Mouse (Mus musculus) C2C12 (cell line): Measurements from ENCODE around the gene Lhfpl3. TPM values are rescaled to one million over a fixed set of nuclear protein-coding genes. Genes with fewer than 3 reads are reported as not detected.

Experiments
- H3K27me3 ChIP-seq: one replicate; pipeline ENCODE4 v1.6.1; 2011; ENCODE audit not compliant: control insufficient read depth, insufficient read depth, insufficient read length
- H3K36me3 ChIP-seq: one replicate; pipeline ENCODE4 v1.6.1; 2011; ENCODE audit not compliant: control insufficient read depth, insufficient read depth
- H3K4me3 ChIP-seq: one replicate; pipeline ENCODE4 v1.5.1; 2011; ENCODE audit warnings: mild to moderate bottlenecking, control low read depth; ENCODE audit not compliant: poor library complexity, insufficient read depth, severe bottlenecking
- H3K79me2 ChIP-seq: one replicate; pipeline ENCODE4 v1.6.1; 2011; ENCODE audit not compliant: control insufficient read depth, insufficient read depth
- H3K79me3 ChIP-seq: one replicate; pipeline ENCODE4 v1.6.1; 2011; ENCODE audit warnings: low read depth, control low read depth
- H3ac ChIP-seq: one replicate; pipeline ENCODE3; 2011; ENCODE audit warnings: low read depth; ENCODE audit not compliant: control insufficient read depth, insufficient read length
- CEBPB ChIP-seq: IDR thresholded peaks from one replicate; pipeline ENCODE4 v1.6.1; 2011; ENCODE audit warnings: low read depth, mild to moderate bottlenecking, control low read depth, moderate library complexity
- CTCF ChIP-seq: IDR thresholded peaks from one replicate; pipeline ENCODE4 v1.5.1; 2011; ENCODE audit not compliant: control insufficient read depth, insufficient read depth, insufficient read length
- FOSL1 ChIP-seq: IDR thresholded peaks from one replicate; pipeline ENCODE4 v1.8.0; 2011; ENCODE audit warnings: mild to moderate bottlenecking, low read length; ENCODE audit not compliant: poor library complexity, insufficient read depth, severe bottlenecking
- MAX ChIP-seq: IDR thresholded peaks from one replicate; pipeline ENCODE4 v1.6.1; 2011; ENCODE audit warnings: mild to moderate bottlenecking, control low read depth
- MYOD1 ChIP-seq: IDR thresholded peaks from one replicate; pipeline ENCODE4 v1.6.1; 2011; ENCODE audit warnings: low read depth; ENCODE audit not compliant: control insufficient read depth, insufficient read length
- MYOG ChIP-seq: IDR thresholded peaks from one replicate; pipeline ENCODE4 v1.6.1; 2011; ENCODE audit not compliant: control insufficient read depth, insufficient read length; ENCODE audit errors: extremely low read depth
- USF1 ChIP-seq: IDR thresholded peaks from one replicate; pipeline ENCODE4 v1.6.1; 2011; ENCODE audit warnings: low read depth, mild to moderate bottlenecking, control low read depth, moderate library complexity
- polyA plus RNA-seq: library from polyadenylated mRNA; unstranded; fragments of >200 nt; fragmentation: generic; extraction: Trizol; gene quantifications from one replicate; pipeline ENCODE4 v1.2.1, GENCODE M21; 2012; ENCODE audit warnings: missing spikeins

Lhfpl3 gene
- polyA plus RNA-seq, 1 experiment = not detected

- H3K4me3 ChIP-seq = no peak overlapping the region
- H3K79me3 ChIP-seq = no peaks in the 10 kb centered on the region
- no peak for TF ChIP-seq FOSL1
- no peak for TF ChIP-seq MAX
- TF ChIP-seq USF1 = no peak
- TF ChIP-seq MYOG = no peak
- TF ChIP-seq CTCF = no peak
- TF ChIP-seq CEBPB = no peak
- TF ChIP-seq MYOD1 = no peak
- H3ac ChIP-seq = no peak overlapping the region
- H3K36me3 ChIP-seq = no peaks in the 10 kb centered on the region
- no peaks in the 10 kb centered on the region for H3K27me3 ChIP-seq
- no peaks in the 10 kb centered on the region for H3K79me2 ChIP-seq
Observed at GRCm38 (mm10) chr5:22856480-22856879, 110.6 kb downstream of the Lhfpl3 start.

- Histone ChIP-seq H3K79me3 (no peaks in the 10 kb centered on the region), H3K27me3 (no peaks in the 10 kb centered on the region), H3K36me3 (no peaks in the 10 kb centered on the region), H3K79me2 (no peaks in the 10 kb centered on the region), H3ac (no peak overlapping the region), H3K4me3 (no peak overlapping the region)
- TF ChIP-seq MYOD1 (no peak), CEBPB (no peak), FOSL1 (no peak), MYOG (no peak), USF1 (no peak), MAX (no peak), CTCF (no peak)
Observed at GRCm38 (mm10) chr5:22861399-22861798, 115.5 kb downstream of the Lhfpl3 start.

- no peak for TF ChIP-seq CTCF
- TF ChIP-seq MYOD1 = no peak
- no peak for TF ChIP-seq FOSL1
- no peak for TF ChIP-seq MAX
- no peak for TF ChIP-seq USF1
- TF ChIP-seq CEBPB = no peak
- TF ChIP-seq MYOG = no peak
- no peak overlapping the region for H3ac ChIP-seq
- H3K4me3 ChIP-seq = no peak overlapping the region
- no peaks in the 10 kb centered on the region for H3K79me2 ChIP-seq
- no peaks in the 10 kb centered on the region for H3K79me3 ChIP-seq
- H3K36me3 ChIP-seq = no peaks in the 10 kb centered on the region
- no peaks in the 10 kb centered on the region for H3K27me3 ChIP-seq
Observed at GRCm38 (mm10) chr5:22869031-22869430, 123.2 kb downstream of the Lhfpl3 start.

GRCm38 (mm10) chr5:22872417-22872816 is 126.6 kb downstream of the Lhfpl3 start:
- H3K27me3 ChIP-seq = no peaks in the 10 kb centered on the region
- no peak overlapping the region for H3ac ChIP-seq
- no peak overlapping the region for H3K4me3 ChIP-seq
- TF ChIP-seq CTCF = no peak
- TF ChIP-seq USF1 = no peak
- TF ChIP-seq MYOD1 = no peak
- no peak for TF ChIP-seq MAX
- TF ChIP-seq CEBPB = no peak
- TF ChIP-seq MYOG = no peak
- no peak for TF ChIP-seq FOSL1
- no peaks in the 10 kb centered on the region for H3K79me3 ChIP-seq
- no peaks in the 10 kb centered on the region for H3K79me2 ChIP-seq
- H3K36me3 ChIP-seq = no peaks in the 10 kb centered on the region

- Histone ChIP-seq H3K36me3 (no peaks in the 10 kb centered on the region), H3K79me2 (no peaks in the 10 kb centered on the region), H3K27me3 (no peaks in the 10 kb centered on the region), H3K79me3 (no peaks in the 10 kb centered on the region), H3ac (no peak overlapping the region), H3K4me3 (no peak overlapping the region)
- TF ChIP-seq FOSL1 = no peak
- TF ChIP-seq MYOD1 = no peak
- no peak for TF ChIP-seq CTCF
- no peak for TF ChIP-seq MYOG
- TF ChIP-seq CEBPB = no peak
- TF ChIP-seq MAX = no peak
- no peak for TF ChIP-seq USF1
Observed at GRCm38 (mm10) chr5:22888345-22888744, 142.5 kb downstream of the Lhfpl3 start.

- no peaks in the 10 kb centered on the region for H3K36me3 ChIP-seq
- H3K79me2 ChIP-seq = no peaks in the 10 kb centered on the region
- H3ac ChIP-seq = no peak overlapping the region
- no peaks in the 10 kb centered on the region for H3K79me3 ChIP-seq
- H3K27me3 ChIP-seq = no peaks in the 10 kb centered on the region
- no peak overlapping the region for H3K4me3 ChIP-seq
- TF ChIP-seq CEBPB (no peak), CTCF (no peak), MYOD1 (no peak), USF1 (no peak), FOSL1 (no peak), MAX (no peak), MYOG (no peak)
Observed at GRCm38 (mm10) chr5:22889481-22889880, 143.6 kb downstream of the Lhfpl3 start.
